Mouse (Mus musculus): ENCODE measurements at regions not wholly inside any gene's neighbourhood (a gene's known extent, or its start where the extent isn't known, plus 50 kb on each side); places are given as distances from the start of the nearest gene placed in this dataset.
A peak's percentile ranks its signal among the peaks of the same experiment; 100 is the strongest.
"Not testable (repeated sequence)": the region's sequence is repeated elsewhere in the genome, so short reads cannot be mapped to it uniquely, and the experiment has no call there.

GRCm38 (mm10) chr16:55578686-55579085, 260.0 kb downstream of the Nfkbiz start:
- DNase-seq: peak in 1 of 2 experiments; percentile 44

- DNase-seq: not testable (repeated sequence)
Measured at GRCm38 (mm10) chr16:55575609-55576283, 263.0 kb downstream of the Nfkbiz start.

GRCm38 (mm10) chr16:55571106-55571505, 267.6 kb downstream of the Nfkbiz start:
- peak; percentile 8 to 40 for DNase-seq

- DNase-seq: no peak
Measured at GRCm38 (mm10) chr16:55570097-55570496, 268.6 kb downstream of the Nfkbiz start.

GRCm38 (mm10) chr16:55555821-55556535, 258.2 kb upstream of the Zpld1 start:
- DNase-seq: no peak

- DNase-seq: no peak
Measured at GRCm38 (mm10) chr16:55555224-55555623, 257.4 kb upstream of the Zpld1 start.

GRCm38 (mm10) chr16:55553896-55554295, 256.1 kb upstream of the Zpld1 start:
- no peak for DNase-seq

GRCm38 (mm10) chr16:55551348-55551747, 253.6 kb upstream of the Zpld1 start:
- DNase-seq: no peak

GRCm38 (mm10) chr16:55550649-55551312, 253.0 kb upstream of the Zpld1 start:
- no peak for DNase-seq

- DNase-seq: no peak
Measured at GRCm38 (mm10) chr16:55547095-55547494, 249.3 kb upstream of the Zpld1 start.

- no peak for DNase-seq
Measured at GRCm38 (mm10) chr16:55540336-55541015, 242.7 kb upstream of the Zpld1 start.

- no peak for DNase-seq
Measured at GRCm38 (mm10) chr16:55539179-55539578, 241.4 kb upstream of the Zpld1 start.

GRCm38 (mm10) chr16:55537548-55537947, 239.8 kb upstream of the Zpld1 start:
- DNase-seq: no peak

- no peak for DNase-seq
Measured at GRCm38 (mm10) chr16:55532686-55533085, 234.9 kb upstream of the Zpld1 start.

- DNase-seq: no peak
Measured at GRCm38 (mm10) chr16:55530844-55531243, 233.1 kb upstream of the Zpld1 start.

GRCm38 (mm10) chr16:55527680-55528079, 229.9 kb upstream of the Zpld1 start:
- DNase-seq: no peak

- DNase-seq: no peak
Measured at GRCm38 (mm10) chr16:55526230-55526842, 228.6 kb upstream of the Zpld1 start.

GRCm38 (mm10) chr16:55523264-55523663, 225.5 kb upstream of the Zpld1 start:
- no peak for DNase-seq

GRCm38 (mm10) chr16:55522283-55522682, 224.5 kb upstream of the Zpld1 start:
- no peak for DNase-seq

- DNase-seq: no peak
Measured at GRCm38 (mm10) chr16:55521421-55521971, 223.7 kb upstream of the Zpld1 start.

GRCm38 (mm10) chr16:55520077-55520476, 222.3 kb upstream of the Zpld1 start:
- DNase-seq: no peak

- peak; percentile 38 to 39 for DNase-seq
Measured at GRCm38 (mm10) chr16:55519646-55520045, 221.9 kb upstream of the Zpld1 start.

All from kidney, postnatal 25 days (tissue).